Mouse (Mus musculus): ENCODE data around the gene 4931422A03Rik.

The 4931422A03Rik gene

DNA sequence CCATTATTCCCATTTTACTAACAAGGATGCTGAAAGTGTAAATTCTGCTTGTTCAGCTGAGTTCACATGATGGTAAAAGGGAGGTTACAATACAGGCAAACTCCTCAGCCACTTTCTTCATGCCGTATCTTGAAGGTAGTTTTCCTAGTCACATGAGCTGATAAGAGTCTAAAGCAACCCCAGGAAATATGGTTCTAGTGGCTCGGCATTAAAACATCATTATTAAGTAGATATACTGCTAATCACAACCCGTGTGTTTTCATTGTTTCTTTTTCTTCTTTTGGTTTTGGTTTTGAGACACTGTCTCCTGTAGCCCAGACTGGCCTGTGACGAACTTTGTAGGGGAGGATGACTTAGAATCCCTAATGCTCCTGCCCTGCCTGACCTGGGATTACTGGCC, 60.0 kb downstream of the 4931422A03Rik start:
- no peak for DNase-seq

DNA sequence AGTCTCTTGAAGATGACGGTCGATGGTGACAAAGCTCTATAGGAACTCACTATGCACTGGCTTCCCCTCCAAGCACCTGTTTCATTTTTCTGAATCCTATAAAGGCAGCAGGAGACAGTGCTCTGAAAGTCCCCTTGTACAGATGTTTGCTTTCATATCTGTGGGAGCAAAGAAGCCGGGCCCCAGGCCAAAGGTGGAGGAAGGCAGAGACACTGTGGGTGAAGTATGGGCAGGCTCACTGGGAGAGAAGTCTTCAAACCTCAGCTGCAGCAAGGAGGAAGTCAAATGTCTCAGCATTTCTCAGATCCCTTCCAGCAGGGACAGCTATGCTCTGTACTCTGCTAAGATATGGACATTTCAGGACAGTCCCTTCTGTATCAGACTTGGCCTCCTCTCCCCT, 62.8 kb downstream of the 4931422A03Rik start:
- DNase-seq: no peak

- DNase-seq: no peak
Observed at GRCm38 (mm10) chr2:103962349-103962748, 65.8 kb downstream of the 4931422A03Rik start.

GRCm38 (mm10) chr2:103959574-103959973, 68.6 kb downstream of the 4931422A03Rik start:
- no peak for DNase-seq

DNA sequence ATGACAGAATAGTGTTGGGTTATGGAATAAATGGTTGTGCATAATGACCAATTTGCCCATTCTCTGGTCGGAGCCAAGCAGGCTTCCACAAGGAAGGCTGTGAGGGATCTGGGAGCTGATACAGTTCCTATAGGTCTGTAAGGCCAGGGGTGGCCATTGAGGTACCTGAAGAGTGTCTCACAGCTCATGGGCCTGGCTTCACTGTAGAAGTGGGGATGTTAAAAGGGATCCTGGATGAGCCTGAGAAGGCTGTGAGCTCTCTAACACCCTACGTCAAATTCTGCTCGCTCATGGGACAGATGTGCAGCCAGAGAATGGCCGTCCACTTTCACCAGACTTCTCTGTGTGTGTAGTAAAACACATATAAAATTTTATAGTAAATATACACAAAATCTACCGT, 69.1 kb downstream of the 4931422A03Rik start:
- DNase-seq: no peak

DNA sequence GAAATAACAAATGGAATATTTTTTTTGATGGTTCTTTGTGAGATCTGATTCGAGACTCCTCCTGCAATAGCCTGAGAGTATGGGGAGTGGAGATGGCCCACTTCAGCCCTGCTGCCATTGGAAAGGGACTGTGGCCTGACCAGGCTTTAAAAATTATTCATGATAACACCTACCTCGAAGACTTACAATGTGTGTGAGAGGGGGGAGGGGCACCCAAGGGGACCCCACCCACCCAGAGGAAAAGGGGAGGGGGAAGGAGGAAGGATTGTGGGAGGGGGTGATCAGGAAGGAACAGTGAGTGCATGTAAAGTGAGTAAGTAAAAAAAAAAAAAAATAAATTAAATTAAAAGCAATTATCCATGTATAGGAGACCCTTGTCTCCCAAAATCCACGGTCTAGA, 69.5 kb downstream of the 4931422A03Rik start:
- DNase-seq: no peak

GRCm38 (mm10) chr2:103957649-103958546, 70.3 kb downstream of the 4931422A03Rik start, which contains the start of gene Lmo2:
Lmo2 (plus strand) TSS chr2:103957986.
- DNase-seq: no peak

- DNase-seq: no peak
Observed at GRCm38 (mm10) chr2:103956867-103957266, 71.3 kb downstream of the 4931422A03Rik start.

GRCm38 (mm10) chr2:103955714-103956113, 72.4 kb downstream of the 4931422A03Rik start:
- no peak for DNase-seq

DNA sequence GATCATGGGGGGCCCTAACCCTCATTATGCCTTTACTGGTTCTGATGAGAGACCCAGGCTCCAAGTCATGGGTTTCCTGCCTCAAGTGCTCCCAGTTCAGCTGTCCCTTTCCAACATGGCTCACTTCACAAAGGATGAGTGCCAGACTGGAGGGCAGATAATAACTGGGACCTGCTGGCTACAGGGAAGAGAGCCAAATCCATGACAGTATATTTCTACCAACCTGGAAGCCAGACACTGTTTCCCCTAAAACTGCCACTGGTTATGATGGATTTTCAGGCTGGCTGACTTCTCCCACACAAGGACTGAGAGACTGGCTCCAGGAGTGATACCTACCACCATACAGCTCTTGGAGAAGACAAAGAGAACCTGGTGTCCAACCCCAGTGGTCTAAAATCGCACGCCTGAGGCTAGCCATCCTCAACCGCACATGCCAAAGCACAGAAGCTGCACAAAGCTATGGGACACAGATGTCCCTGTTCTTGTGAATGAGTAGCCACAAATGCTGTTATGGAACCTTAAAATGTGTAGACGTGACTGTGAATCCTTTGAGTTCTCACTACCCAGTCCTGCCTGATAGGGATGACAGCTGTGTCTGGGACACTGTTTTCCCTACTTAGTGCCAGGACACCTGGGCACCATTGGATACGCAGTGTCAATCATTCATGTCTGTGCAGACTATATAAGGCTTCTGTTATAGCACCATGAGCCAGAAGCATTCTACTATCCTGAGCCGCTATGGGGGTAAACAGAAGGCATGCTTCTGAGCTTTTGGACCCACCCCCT, 74.9 kb downstream of the 4931422A03Rik start:
- DNase-seq: no peak

GRCm38 (mm10) chr2:103947982-103948655, 80.0 kb downstream of the 4931422A03Rik start:
- no peak for DNase-seq

GRCm38 (mm10) chr2:103946892-103947291, 81.3 kb downstream of the 4931422A03Rik start:
- no peak for DNase-seq

GRCm38 (mm10) chr2:103945571-103946092, 82.5 kb downstream of the 4931422A03Rik start:
- DNase-seq: peak; percentile 40

DNA sequence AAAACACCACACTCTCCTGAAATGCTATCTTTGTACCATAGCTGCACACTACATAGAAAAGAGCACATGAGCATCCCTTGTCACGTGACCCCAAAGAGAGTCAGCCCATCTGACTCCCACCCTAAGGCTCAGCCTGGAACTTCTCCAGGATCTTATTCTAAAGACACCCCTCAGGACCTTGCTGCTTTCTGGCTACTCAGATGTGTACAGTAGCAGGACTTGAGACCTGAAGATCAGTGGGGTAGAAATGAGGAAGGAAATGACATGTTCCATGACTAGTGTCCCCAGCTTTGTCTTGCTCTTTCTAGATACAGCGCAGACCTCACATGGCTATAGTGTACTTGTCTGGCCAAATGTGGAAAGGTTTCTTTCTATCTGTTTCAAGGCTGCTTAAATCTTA, 83.3 kb downstream of the 4931422A03Rik start:
- DNase-seq: no peak

GRCm38 (mm10) chr2:103941085-103941484, 87.1 kb downstream of the 4931422A03Rik start:
- DNase-seq: no peak

DNA sequence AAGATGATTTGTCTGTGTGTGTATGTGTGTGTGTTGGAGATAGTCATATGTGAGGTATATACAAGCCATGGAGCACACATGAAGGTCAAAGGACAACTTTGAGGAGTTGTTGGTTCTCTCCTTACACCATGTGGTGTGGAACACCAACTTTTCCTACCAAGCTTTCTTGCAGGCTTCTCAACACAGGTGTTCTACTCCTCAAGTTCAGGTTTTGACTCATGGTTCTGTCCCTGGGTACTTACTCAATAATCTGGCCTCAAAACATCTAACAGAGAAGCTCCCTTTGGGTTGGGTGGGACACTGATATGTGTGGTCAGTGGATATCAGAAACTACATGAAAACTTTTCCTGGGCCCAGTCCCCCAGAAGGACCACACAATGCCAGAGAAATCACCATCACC, 89.2 kb downstream of the 4931422A03Rik start:
- no peak for DNase-seq

- no peak for DNase-seq
Observed at GRCm38 (mm10) chr2:103938573-103938972, 89.6 kb downstream of the 4931422A03Rik start.

- DNase-seq: no peak
Observed at GRCm38 (mm10) chr2:103937670-103938069, 90.5 kb downstream of the 4931422A03Rik start.

DNA sequence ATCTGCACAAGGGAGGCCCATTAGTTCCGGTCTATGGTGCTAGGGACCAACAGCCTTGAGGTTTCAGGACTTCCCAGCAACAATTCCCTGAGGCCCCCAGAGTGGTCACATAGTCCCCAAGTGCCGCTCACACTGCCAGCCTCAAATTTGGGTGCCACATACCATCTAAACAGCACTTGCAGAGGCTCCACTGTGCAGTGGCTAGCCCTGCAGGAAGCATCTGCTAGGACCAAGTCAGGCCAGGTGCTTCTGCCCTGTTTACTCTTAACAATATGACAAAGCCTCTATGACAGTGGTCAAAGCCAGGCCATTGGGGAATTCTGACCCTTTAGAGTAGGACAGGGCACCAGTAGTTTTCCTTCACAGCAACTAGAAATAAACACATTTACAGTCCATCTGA, 91.5 kb downstream of the 4931422A03Rik start:
- DNase-seq: no peak

DNA sequence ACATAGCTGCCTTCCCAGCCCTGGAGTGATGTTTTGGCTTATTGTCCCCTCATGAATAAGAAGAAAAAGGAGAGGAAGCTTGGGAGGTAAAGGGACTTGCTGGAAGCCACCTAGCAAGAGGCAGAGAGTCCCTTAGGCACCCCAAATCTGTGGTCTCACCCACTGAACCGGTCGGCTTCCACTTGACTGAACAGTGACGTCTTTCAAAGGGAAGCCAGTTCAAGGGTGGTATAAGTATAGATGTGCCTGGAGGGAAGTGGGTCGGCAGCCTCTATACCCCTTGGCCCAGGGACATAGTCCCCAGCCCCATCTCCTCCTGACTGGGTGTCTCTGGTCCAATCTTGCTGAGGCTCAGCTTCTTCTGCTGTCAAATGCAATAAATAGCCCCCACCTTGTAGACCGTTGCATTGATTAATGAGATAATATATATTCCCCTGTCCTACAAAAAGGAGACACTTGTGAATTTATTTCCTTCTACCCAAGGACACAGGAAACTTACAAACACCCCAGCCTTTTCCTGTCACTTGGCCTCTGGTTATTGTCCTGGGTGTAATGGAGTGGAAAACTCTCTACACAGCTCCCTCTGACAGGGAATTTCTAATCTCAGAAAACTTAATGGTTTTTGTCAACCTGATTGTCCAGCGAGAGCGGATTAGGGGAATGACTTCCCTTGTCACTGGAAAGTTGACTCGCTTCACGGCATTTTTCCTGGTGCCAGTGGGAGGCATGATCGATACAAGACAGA, 92.3 kb downstream of the 4931422A03Rik start:
- no peak for DNase-seq

- DNase-seq: no peak
Observed at GRCm38 (mm10) chr2:103934670-103935069, 93.5 kb downstream of the 4931422A03Rik start.

DNA sequence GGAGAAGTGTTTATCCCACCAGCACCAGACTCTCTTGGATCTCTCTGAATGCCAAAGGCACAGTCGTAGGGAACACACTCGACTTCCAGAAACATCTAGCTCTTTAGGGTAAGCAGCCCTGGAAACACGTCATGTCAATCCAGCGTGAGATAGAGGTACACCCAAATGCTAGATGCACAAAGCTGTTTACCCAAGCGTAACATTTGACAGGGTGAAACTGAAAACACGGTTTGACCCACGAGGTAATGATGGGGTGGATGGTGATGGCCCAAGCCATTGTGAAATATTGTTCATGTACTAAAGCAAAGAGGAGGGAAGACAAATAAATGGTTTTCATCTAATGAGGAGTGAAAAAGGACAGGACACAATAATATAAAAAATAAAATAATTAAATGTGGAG, 93.9 kb downstream of the 4931422A03Rik start:
- DNase-seq: no peak
